Mouse (Mus musculus) right cerebral cortex, postnatal 14 days (tissue): Measurements from ENCODE around the gene Ubl3.
A peak's percentile ranks its signal among the peaks of the same experiment; 100 is the strongest.

Source experiments
- DNase-seq: peaks from one replicate; pipeline ENCODE4 v3.0.0; 2022

Gene Ubl3

DNA sequence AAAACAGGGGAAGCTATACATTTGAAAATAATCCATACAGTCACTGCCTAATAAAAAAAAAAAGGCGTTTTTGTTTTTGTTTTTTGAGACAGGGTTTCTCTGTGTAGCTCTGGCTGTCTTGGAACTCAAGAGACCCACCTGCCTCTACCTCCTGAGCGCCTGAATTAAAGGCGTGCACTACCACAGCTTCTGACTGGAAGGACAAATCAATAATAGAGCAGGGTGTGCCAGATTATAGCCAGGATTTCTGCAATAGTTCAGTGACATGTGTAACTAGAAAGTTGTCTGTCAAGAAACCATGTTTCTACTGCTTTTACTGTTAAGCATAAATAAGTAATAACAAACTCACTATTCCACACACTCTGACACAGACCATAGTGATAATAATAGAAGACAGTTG, 30.2 kb downstream of the Ubl3 start:
- no peak for DNase-seq

DNA sequence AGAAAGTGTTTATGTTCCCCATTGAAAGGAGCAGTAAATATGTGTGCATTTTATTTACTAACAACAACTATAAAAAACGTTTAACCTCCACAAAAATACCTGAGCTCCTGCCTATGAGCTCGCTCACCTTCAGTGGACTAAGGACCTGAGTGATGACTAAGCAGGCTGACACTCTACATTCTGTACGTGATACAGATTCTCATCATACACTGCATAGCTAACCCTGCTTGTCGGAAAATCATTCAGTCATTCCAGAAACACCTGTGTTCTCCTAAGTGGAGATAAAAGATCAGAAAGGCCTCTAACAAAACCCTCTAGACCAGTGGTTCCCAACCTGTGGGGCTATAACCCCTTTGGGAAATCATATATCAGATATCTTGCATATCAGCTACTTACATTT, 35.1 kb downstream of the Ubl3 start:
- no peak for DNase-seq

DNA sequence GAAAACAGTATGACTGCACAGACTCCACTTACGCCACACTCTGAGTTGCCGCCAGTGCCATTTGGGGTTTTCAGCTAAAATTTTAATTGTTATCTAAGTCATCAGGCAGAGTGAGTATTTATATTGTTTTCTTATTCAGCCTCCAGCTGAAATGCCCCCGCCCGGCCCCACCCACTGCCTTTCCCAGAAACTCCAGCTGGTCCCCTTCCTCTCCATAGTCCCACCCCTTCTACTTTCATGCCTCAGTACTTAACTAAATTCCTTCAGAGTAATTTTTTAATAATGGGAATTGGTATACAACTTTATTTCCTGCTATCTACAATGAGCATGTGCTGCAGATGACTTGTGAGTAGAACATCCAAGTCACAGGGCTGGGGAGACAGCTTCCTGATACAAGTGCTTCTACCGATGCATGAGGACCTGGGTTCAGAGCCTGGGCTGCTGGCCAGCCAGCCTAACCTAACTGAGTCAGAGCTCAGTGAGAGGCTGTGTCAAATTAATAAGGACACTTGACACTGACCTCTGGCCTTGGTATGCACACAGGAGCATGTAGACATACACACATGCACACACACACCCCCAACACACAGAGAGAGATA, 40.4 kb downstream of the Ubl3 start:
- DNase-seq = no peak

DNA sequence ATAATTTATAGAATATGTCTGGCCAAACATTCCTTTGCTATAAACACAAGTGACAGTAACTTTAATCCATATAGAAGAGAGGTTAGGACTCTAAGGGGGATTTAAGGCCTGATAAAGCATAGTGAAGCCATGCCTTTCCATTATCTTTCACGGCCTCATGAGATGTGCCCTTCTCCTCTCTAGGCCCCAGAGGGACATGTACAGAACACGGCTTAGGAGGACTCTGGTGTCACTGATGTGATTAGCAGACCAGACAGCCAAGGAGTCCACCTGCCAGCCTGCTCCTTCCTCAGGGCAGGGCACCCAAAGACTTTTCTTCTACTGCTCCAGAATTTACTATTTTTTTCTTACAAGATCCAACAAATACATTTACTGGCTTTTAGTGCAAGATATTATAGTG, 42.3 kb downstream of the Ubl3 start:
- DNase-seq = no peak

DNA sequence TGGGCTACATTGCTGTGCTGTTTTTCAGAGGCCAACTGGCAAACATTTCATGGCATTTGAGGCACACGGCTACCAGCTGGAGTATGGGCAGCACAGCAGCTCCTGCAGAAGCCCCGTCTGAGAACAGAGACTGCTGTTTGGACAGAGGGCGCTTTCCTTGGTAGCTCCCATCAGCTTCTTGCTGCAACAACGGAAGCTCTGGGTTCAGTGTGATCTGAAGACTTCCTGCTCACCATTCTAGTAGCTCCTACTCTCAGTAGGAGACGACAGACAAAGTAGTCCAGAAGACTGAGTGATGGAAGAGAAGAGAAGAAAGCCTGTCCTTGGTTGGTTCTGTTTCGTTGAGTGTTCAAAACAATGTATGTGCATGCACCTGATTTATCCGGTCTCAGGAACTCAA, 42.9 kb downstream of the Ubl3 start:
- no peak for DNase-seq

DNA sequence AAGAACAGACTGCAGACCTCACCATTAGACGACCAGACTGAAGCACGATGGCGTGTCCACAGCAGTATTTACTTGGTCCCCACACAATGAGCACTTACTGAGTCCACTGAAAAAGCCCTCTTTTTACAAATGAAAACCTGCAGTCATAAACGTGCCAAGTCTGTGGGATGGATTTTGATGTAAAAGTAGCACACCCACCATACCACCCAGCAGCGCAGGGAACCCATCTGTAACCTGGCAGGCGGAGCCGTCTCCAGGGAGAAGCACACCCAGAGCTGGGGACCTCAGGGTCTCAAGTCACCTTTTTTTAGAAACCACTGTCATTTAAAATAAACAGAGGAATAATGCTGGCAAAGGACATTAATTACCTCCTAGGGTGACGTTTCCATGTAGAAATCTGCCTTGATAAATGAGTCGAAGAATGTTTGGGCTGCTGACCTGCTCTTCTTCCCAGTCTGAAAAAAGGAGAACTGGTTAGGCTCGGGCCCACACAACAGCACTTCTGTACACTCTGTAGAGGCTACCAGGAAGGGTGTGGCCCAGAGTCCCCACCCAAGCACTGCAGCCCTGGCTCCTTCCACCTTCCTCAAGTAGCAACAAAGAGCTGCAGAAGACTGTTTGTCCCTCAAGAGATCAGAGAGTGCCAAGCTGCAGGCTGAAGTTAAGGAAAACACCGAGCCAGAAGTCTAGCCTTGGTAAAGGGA, 43.5 kb downstream of the Ubl3 start:
- no peak for DNase-seq

DNA sequence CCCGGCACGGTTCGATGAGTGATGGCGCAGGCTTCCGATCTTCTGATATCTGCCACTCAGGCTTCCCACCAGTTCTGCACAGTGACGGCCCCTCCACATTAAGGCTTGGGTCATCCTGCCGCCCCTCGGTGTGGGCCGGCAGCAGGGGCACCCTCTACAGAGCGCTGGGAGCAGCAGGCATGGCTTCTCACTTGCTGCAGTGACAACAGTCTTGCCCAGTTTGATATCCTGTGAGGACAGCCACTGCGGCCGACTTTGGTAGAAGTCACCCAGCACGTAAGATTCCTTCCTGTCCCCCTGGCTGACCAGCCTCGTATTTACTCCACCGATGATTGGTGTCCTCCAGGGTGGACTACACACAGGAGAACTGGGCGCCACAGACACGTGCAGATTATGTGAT, 47.2 kb downstream of the Ubl3 start:
- DNase-seq = no peak

DNA sequence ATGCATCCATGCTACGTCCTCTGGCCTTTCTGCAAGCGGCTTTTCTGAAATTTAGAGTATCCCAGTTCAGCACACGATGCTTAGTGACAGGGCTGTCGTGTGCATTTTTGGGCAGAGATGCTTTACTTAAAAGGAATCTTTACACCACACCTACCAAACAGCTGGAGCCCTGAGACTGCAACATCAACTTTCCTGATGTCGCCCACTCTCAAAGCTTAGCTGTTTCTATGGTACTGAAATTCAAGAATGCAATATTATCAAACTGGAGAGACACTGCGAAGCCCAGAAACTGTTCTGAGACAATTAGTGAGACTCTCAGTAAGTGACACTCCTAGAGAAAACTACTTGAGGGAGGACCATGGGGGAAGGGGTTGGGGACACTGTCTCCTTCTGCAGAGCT, 50.4 kb downstream of the Ubl3 start:
- DNase-seq = no peak

DNA sequence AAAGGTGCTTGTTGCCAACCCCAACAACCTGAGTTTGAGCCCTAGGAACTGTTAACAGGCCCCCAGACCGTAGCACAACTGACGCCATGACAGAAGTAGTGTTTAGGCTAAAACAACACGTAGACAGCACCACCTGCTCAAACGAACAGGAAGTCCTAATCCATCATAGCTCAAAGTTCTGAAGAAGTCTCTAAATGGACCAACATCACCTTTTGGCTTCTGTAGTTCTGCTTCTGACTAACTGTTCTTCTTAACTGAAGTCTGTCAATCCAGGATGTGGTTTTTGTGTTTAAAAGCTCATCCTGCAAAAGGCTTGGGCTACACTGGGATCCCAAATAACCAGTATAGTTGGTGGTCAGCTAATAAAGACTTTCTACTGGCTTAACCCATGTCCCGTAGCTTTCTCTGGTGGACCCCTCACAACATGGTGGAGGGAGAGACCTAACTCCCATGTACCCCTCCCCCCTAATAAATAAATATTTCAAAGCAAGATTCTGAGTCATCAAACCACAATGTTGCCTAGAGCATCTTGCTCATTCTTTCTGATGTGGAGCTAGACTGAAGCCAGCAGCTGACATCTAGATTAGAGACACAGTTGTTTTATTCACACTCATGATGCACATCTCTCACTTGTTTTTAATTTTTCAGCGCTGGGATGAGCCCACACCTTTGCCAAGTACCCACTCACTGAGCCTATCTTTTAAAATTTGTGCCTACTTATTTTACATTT, 51.2 kb downstream of the Ubl3 start:
- DNase-seq = no peak

DNA sequence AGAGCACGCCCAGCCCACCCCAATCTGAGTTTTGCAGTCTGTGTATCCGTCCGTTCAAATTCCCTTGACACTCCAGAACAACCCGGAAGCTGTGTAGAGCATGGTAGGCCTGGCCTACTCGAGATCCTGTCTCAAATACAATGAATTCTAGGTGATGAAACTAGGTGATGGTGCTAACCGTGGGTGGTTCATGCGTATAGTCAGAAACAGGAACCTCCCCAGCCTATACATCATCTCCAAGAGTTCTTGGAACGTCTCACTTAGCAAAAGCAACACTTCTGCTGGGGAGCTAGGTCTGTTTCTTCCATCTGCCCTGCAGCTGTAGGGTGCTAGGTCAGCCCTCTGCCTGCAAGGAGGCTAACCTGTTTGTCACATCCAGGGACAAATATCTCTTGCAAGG, 52.1 kb downstream of the Ubl3 start:
- DNase-seq = no peak

DNA sequence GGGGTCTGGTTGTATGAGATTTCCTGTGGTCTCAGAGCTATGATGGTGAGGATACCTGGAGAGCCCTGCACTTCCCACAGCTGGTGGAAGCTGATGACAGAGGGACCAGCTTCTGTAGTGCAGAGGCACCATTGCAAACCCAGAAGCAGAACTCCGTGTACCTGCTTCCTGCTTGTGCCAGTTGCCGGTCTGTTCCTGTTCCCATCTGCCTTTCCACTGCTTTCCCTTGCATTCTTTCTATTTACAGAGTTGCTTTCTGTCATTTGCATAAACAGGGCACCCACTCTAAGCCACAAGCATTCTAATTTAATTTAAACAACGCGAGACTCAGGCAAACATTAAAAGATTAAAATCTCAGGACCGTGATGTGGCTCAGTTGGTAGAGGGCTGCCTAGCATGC, 53.0 kb downstream of the Ubl3 start:
- no peak for DNase-seq

DNA sequence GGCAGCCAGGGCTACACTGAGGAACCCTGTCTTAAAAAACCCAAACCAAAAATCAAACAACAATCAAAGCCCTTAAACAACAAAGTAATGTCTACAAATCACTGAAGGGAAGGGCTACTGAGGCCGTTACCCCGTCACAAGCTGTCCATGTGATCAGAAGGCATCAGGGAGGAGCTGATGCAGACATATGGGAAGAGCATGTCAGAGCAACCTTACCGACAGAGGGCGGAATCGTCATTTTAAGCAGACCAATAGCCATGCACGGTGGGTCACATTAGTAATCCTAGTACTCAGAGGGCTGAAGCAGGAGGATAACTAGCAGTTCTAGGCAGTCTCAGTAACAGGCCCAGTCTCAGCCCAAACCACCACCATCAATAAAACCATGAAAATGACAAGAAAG, 56.6 kb downstream of the Ubl3 start:
- DNase-seq = no peak

DNA sequence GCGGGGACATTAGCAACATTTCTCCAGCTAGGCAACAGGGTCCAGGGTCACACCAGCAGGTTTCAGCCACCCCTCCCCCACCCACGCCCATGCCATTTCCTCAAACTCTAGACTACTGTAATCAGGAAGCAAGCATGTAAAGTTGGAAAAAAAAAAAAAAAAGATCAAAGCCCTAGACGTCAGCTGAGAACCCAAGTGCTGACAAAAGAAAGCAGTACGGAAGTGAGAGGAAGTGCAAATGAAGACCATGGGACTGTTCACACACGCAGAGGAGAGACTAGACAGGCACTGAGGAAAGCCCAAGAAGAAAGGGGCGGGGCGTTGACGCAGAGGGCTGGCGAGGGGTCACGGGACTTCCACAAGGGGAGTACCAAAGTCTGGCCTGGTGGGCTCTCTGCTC, 57.4 kb downstream of the Ubl3 start:
- DNase-seq = no peak

DNA sequence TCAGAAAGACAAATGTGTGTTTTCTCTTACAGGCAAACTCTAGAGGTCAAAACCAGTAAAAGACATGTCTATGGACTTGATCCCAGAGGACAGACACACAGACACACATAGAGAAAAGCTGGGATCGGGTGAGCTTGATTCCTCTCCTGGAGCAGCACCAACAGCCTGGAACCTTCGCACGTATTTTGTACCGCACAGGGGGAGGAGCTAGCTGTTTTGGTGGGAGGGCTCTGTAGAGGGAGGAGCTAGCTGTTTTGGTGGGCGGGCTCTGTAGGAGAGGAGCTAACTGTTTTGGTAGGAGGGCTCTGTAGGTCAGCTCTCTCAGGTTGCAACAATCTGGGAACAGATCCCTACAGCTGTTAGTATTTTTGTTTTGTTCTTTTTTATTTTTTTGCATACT, 58.3 kb downstream of the Ubl3 start:
- no peak for DNase-seq

DNA sequence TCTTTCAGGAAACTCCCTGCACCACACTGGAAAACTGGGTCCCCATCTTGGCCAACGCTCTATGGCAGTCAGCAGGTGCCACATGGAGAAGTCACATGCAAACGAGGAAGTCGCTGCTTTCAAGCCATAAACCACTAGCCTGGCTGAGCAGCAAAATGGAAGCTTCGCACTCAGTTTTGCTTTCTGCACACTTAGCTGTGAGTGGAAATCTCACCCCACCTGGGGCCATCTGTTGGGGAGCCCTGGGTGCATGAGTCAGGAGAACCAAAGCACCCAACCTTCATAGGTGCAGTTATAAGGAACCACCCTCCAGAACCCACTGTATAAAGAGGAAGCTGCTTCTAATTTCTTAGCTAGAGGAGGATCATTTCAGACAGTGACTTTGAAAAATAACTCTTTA, 59.6 kb downstream of the Ubl3 start:
- DNase-seq = no peak

DNA sequence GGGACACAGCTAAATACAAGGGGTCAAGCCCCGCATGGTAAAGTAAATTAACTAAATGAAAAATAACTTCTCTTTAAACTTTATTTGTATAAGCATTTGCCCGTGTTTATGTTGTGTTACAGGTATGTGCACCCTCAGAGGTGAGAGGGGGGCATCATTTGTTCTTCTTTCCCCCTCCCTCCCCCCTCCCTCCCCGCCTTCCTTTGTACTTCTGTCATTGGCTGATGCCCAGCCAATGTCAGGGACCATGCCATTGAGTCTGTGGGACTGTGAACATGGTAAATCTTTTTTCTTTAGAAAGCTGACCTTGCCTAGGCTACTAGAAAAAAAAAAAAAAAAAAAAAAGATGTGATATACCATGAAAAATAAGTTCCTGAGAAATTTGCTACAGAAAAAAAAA, 62.2 kb downstream of the Ubl3 start:
- DNase-seq = no peak

DNA sequence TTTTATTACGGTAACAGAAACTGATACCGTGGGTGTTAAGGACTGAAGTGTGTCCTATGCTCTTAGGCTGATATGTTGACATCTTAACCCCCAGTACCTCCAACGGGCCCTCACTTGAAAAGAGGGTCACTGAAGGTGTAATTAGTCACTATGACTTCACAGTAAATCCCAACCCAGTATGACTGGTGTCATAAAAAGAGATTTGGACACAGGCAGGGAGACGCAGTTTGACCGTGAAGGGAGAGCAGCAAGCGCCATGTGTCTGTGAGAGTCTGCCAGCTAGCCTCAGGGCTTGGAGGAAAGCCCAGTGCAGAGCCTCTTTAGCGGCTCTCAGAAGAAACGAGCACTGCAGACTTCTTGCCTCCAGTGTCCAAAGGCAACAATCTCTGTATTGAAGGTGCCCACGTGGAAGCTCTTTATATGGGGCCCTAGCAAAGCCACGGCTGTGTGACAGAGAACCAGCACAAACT, 62.8 kb downstream of the Ubl3 start:
- peak; percentile 33 for DNase-seq

DNA sequence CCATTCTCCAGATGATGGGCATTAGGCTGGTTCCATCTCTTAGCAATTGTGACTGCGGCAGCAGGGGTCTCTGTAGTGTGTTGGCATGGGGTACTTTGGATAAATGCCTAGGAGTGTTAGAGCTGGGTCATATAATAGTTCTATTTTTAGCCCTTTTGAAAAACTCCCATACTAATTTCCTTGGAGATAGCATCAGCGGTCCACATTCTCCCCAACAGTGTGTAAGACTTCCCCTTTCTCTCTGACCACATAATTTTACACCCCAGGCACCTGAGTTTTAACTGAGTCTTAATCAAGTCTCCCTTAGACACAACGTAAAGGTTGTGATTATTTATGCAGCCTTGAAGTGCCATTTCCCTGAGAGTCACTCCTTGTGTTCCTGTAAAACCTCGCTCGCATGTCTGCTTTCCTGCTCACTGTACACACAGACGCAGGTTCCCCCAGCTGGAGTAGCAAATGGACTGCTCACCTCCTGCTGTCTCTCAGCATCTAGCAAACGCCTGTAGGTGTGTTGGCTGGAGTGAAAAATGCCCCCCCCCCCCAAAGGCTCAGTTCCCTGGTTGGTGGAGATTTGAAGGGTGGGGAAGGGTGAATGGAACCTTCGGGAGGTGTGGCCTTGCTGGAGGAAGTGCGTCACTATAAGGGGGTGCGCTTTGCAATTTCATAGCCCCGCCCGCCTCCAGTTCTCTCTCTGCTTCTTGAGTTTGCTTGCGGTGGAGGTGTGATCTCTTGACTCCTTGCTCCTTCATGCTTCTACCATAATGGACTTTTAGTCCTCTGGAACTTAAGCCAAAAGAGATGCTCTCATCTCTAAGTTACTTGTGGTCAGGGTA, 63.5 kb downstream of the Ubl3 start:
- DNase-seq = no peak

DNA sequence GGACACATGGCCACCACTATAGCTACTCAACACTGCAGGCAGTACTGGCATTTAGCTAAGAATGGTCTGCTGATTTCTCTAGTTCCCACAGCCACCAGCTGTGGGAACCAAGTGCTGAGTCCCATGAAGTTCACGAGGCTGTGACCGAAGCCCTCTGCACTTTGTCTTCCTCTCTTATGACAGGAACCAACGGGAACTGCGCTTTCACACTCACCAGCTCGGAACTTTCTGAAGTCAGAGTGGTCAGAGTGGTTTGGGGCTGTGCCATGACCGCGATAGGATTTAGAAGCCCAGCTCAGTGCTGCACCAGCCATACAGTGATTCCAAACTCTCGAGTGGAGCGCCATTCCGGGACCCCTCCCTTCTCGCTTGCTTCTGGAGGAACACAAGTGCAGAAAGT, 66.4 kb downstream of the Ubl3 start:
- DNase-seq = no peak

DNA sequence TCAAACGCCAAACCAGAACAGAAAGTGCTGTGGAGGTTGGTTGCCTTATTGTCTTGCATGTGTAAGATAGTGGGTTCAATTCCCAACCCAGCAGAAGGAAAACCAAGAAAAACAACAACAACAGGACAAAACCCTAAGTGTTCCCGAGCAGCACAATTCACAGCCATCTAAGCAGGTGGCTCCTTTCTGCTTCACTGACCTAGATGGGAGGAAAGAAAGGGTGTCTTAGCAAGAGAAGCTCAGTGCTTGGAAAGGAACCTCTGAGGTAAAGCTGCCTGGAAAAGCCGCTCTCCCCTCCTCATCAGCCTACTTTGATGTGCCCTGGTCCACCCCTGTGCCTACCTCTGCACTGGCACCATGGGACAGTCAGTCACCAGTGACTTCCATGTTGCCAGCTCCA, 70.8 kb downstream of the Ubl3 start:
- no peak for DNase-seq

DNA sequence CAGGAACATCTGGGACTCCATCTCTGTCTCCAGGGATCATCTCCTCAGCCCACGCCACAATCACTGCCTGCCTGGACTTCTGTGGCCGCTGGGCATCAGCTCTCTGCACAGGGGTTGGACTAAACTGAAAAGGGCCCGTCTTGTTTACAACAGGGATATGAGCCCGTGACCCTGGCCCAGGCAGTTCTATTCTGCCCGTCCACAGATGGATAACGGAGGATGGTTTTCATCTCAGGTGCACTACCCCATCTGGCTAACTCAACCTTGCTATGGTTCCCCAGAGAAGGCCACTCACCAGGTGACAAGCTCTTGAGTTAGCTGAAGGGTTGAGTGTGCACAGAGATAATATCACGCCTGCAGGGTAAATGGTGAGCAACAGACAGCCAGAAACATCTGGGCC, 78.2 kb downstream of the Ubl3 start:
- DNase-seq = no peak

DNA sequence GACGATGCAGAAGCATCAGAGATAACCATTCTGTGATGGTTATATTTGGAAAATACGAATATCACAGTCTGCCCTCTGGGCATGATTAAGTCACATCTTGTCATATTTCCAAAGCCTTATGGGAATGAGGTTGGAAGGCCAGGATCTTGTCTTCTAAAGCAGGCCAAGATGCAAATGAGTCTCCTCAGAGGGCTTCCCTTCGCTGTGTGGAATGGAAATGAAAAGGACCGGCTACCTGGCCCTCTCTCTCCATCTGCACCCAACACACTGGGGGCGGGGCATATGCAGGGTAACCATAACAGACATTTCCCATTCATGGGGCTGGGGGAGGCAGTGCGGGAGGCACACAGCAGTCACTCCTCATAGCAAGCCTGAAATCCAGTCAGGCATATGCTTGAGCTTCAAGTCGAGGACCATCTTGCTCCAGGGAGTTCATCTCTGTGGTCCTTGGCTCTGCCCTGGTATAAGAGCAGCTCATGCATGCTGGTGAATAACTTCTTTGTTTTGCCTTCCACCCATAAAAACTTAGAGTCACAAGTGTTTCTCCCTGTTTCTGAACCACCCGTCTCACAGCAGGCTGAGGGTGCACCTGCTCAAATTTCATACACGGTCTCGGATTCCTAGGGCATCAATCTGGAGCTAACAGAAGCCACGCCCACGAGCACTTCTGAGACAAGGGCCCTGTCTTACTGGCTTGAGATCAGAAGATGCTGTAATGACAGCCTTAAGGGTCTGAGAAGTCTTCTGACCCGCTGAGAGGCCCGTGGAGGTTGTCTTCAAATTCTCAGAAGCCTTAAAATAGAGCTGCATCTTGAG, 83.8 kb downstream of the Ubl3 start:
- DNase-seq = no peak
